Mouse (Mus musculus): ENCODE measurements around the gene Ube2d3.

DNA sequence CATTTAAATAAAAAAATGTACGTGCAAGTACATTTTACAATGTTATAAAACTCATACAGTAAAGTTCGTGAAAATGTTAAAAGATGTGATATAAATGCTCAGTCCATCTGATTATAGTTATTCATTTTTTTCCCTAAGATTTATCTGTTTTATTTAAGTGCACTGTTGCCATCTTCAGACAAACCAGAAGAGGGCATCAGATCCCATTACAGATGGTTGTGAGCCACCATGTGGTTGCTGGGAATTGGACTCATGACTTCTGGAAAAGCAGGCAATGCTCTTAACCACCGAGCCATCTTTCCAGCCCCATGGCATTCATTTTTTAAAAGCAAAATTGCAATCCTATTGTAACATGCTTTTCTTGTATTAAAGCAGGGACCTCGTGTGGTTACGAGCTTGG lies 28.7 kb upstream of the Ube2d3 start:
- TF ChIP-seq CTCF (IDR thresholded peaks at IDR 0.05; ENCODE audit: insufficient read depth, low read depth, low read length) (no peak), POLR2A (IDR thresholded peaks at IDR 0.05; ENCODE audit: insufficient read depth, low read depth, low read length) (no peak)
